Mouse (Mus musculus): ENCODE measurements around the gene Grin2b. TPM values are rescaled to one million over a fixed set of nuclear protein-coding genes. Genes with fewer than 3 reads are reported as not detected.

Grin2b gene
- polyA plus RNA-seq (2015; fragmentation: Nextera tagmentation; extraction: Ambion mirVana), result 4.1 and 4.3 TPM in 2 replicates

DNA sequence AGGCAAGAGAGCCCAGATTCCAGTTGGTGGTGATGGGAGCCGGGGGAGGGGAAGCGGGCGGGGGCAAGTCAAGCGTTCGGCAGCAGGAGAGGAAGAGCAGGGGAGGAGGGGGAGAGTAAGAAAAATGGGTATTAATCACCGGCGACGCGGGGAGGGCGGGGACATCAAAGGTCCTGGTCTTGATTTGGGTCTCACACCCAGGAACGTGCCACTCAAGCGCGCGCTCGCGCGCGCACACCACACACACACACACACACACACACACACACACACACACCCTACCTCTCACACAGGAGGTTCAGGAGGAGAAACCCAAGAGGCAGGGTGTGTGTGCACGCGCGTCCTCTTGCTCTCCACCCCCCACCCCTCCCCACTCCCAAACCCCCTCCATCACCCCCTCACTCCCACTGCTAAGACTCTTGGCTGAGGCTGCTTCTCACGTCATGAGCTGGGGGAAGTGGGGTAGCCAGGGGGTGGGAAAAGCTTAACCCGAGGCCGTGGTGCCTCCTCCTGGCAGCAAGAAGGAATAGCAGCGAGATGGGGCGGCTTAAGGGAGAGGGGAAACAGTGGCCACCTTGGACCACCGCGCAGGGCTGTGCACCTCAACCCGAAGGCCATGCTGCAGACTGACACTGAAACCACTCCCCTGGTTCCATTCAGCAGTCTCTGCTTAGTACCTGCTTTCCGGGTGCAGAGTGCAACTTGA lies at the start of gene Grin2b:
Gene Grin2b (minus strand): TSS at position 321 of the 706 bp plus-strand sequence.
- Histone ChIP-seq H3K27ac (no peak within 1 kb of the TSS), H3K4me3 (peak within 1 kb of the TSS; percentile 53), H3K9me3 (no peaks in the 10 kb centered on the region), H3K9ac (peak within 1 kb of the TSS; percentile 62), H3K4me2 (replicated peaks) (peak within 1 kb of the TSS; percentile 97), H3K4me1 (peaks cover 12% of the 10 kb centered on the region), H3K36me3 (no peaks in the 10 kb centered on the region), H3K27me3 (peaks cover 64% of the 10 kb centered on the region)
- ATAC-seq (ENCODE audit: low FRiP score, low read depth), result peak; percentile 64
- WGBS, result 2% methylated on average over 20 of the region's 30 CpGs

GRCm38 (mm10) chr6:136221894-136222293 lies 48.6 kb upstream of the Grin2b start:
- Histone ChIP-seq H3K36me3 (no peaks in the 10 kb centered on the region), H3K27me3 (no peaks in the 10 kb centered on the region), H3K4me3 (no peak overlapping the region), H3K9ac (no peak overlapping the region), H3K27ac (no peak overlapping the region), H3K4me1 (no peaks in the 10 kb centered on the region), H3K4me2 (replicated peaks) (no peak overlapping the region), H3K9me3 (no peaks in the 10 kb centered on the region)
- WGBS, result 92% methylated on average over 3 of the region's 3 CpGs
- ATAC-seq (ENCODE audit: low FRiP score, low read depth), result no peak

DNA sequence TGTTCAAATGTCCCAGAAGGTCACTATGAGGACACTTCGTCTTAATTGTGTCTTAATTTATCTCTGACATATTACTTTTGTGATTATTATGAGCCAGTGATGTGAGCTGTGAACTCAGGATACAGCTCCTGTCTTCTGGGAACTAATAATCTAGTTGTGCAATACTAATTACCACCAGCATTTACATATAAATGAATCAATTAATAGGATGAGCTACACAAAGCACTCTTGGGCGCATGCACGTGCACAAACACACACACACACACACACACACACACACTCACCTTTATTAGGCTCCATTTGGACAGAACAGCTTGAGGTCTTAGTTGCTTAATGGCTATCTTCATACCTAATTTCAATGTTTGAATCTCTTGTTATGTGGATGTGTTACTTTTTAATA lies 37.1 kb upstream of the Grin2b start:
- no peak for ATAC-seq (ENCODE audit: low FRiP score, low read depth)
- H3K27ac ChIP-seq, result no peak overlapping the region
- H3K36me3 ChIP-seq, result no peaks in the 10 kb centered on the region
- H3K27me3 ChIP-seq, result no peaks in the 10 kb centered on the region
- 85% methylated on average over 3 of the region's 3 CpGs for WGBS
- H3K9me3 ChIP-seq, result no peaks in the 10 kb centered on the region
- no peak overlapping the region for H3K4me3 ChIP-seq
- H3K4me2 ChIP-seq (replicated peaks), result no peak overlapping the region
- peaks cover 10% of the 10 kb centered on the region; the same call in 1 of the 2 replicates for H3K4me1 ChIP-seq
- H3K9ac ChIP-seq, result no peak overlapping the region

GRCm38 (mm10) chr6:136199814-136200213 lies 26.5 kb upstream of the Grin2b start:
- no peak overlapping the region for H3K4me3 ChIP-seq
- no peaks in the 10 kb centered on the region for H3K27me3 ChIP-seq
- no peaks in the 10 kb centered on the region for H3K36me3 ChIP-seq
- H3K4me2 ChIP-seq (replicated peaks), result no peak overlapping the region
- no peaks in the 10 kb centered on the region for H3K4me1 ChIP-seq
- no peak for ATAC-seq (ENCODE audit: low FRiP score, low read depth)
- 79% methylated on average over 2 of the region's 2 CpGs for WGBS
- H3K9ac ChIP-seq, result no peak overlapping the region
- H3K27ac ChIP-seq, result no peak overlapping the region
- no peaks in the 10 kb centered on the region for H3K9me3 ChIP-seq

GRCm38 (mm10) chr6:136194616-136195015 lies 21.3 kb upstream of the Grin2b start:
- WGBS, result 86% methylated on average over 5 of the region's 5 CpGs
- no peaks in the 10 kb centered on the region for H3K36me3 ChIP-seq
- no peak for ATAC-seq (ENCODE audit: low FRiP score, low read depth)
- no peak overlapping the region for H3K4me3 ChIP-seq
- no peaks in the 10 kb centered on the region for H3K9me3 ChIP-seq
- no peak overlapping the region for H3K4me2 ChIP-seq (replicated peaks)
- no peak overlapping the region for H3K27ac ChIP-seq
- no peaks in the 10 kb centered on the region for H3K27me3 ChIP-seq
- H3K4me1 ChIP-seq, result no peaks in the 10 kb centered on the region
- H3K9ac ChIP-seq, result no peak overlapping the region

- ATAC-seq (ENCODE audit: low FRiP score, low read depth), result no peak
- Histone ChIP-seq H3K27ac (no peak overlapping the region), H3K27me3 (peaks cover 21% of the 10 kb centered on the region), H3K4me3 (no peak overlapping the region), H3K9me3 (no peaks in the 10 kb centered on the region), H3K4me1 (no peaks in the 10 kb centered on the region), H3K4me2 (replicated peaks) (no peak overlapping the region), H3K9ac (no peak overlapping the region), H3K36me3 (no peaks in the 10 kb centered on the region)
- 79% methylated on average over 9 of the region's 9 CpGs for WGBS
These were observed 4.8 kb upstream of the Grin2b start for GRCm38 (mm10) chr6:136178066-136178465.

GRCm38 (mm10) chr6:136172801-136173190 lies 515 bp downstream of the Grin2b start:
- Histone ChIP-seq H3K9ac (peak overlapping the region; percentile 62), H3K27ac (no peak overlapping the region), H3K36me3 (no peaks in the 10 kb centered on the region), H3K27me3 (peaks cover 64% of the 10 kb centered on the region), H3K4me1 (peaks cover 12% of the 10 kb centered on the region), H3K4me3 (peak overlapping the region; percentile 53), H3K4me2 (replicated peaks) (peak overlapping the region; percentile 97), H3K9me3 (no peaks in the 10 kb centered on the region)
- ATAC-seq (ENCODE audit: low FRiP score, low read depth), result peak; percentile 44; the same call in 1 of the 2 replicates
- WGBS, result under 1% methylated on average over 15 of the region's 15 CpGs

GRCm38 (mm10) chr6:136172172-136172651 lies 1.1 kb downstream of the Grin2b start:
- WGBS, result under 1% methylated on average over 43 of the region's 43 CpGs
- peak overlapping the region; percentile 62 for H3K9ac ChIP-seq
- H3K4me2 ChIP-seq (replicated peaks), result peak overlapping the region; percentile 97
- H3K4me3 ChIP-seq, result peak overlapping the region; percentile 53
- H3K27ac ChIP-seq, result no peak overlapping the region
- H3K9me3 ChIP-seq, result no peaks in the 10 kb centered on the region
- peak; percentile 54 for ATAC-seq (ENCODE audit: low FRiP score, low read depth)
- H3K4me1 ChIP-seq, result peaks cover 12% of the 10 kb centered on the region
- no peaks in the 10 kb centered on the region for H3K36me3 ChIP-seq
- H3K27me3 ChIP-seq, result peaks cover 66% of the 10 kb centered on the region

- Histone ChIP-seq H3K4me2 (replicated peaks) (peak overlapping the region; percentile 97), H3K27ac (no peak overlapping the region), H3K27me3 (peaks cover 67% of the 10 kb centered on the region), H3K4me3 (peak overlapping the region; percentile 53), H3K36me3 (no peaks in the 10 kb centered on the region), H3K4me1 (peaks cover 12% of the 10 kb centered on the region), H3K9ac (no peak overlapping the region), H3K9me3 (no peaks in the 10 kb centered on the region)
- 21% methylated on average over 7 of the region's 7 CpGs for WGBS
- ATAC-seq (ENCODE audit: low FRiP score, low read depth), result no peak
These were observed 2.0 kb downstream of the Grin2b start for GRCm38 (mm10) chr6:136171343-136171742.

DNA sequence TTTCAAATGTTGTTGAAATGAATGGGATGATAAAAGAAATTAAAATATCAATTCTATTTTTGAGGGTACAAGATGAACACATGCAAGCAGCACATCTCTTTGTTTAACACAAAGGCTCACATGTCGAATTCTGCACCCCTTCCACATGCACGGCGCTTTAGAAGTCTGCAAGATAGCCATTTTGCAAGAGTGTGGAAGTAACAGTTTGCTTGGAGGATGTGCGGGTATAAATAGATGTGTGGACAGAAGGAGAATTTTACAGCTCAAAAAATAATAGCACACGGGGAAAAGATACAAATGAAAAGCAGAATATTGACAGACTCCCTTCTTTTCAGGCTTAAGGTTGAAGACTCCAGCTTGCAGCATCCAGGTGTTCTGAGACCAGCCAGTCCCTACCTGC lies 2.9 kb downstream of the Grin2b start:
- Histone ChIP-seq H3K9ac (no peak overlapping the region), H3K4me3 (no peak overlapping the region), H3K4me1 (peaks cover 12% of the 10 kb centered on the region), H3K4me2 (replicated peaks) (no peak overlapping the region), H3K27me3 (peaks cover 67% of the 10 kb centered on the region), H3K27ac (no peak overlapping the region), H3K36me3 (no peaks in the 10 kb centered on the region), H3K9me3 (no peaks in the 10 kb centered on the region)
- no peak for ATAC-seq (ENCODE audit: low FRiP score, low read depth)
- 76% methylated on average over 5 of the region's 5 CpGs for WGBS

GRCm38 (mm10) chr6:136167361-136167760 lies 6.0 kb downstream of the Grin2b start:
- WGBS, result 79% methylated on average over 5 of the region's 5 CpGs
- H3K36me3 ChIP-seq, result no peaks in the 10 kb centered on the region
- H3K4me1 ChIP-seq, result peaks cover 8% of the 10 kb centered on the region
- ATAC-seq (ENCODE audit: low FRiP score, low read depth), result no peak
- peaks cover 41% of the 10 kb centered on the region for H3K27me3 ChIP-seq
- no peak overlapping the region for H3K4me2 ChIP-seq (replicated peaks)
- H3K4me3 ChIP-seq, result no peak overlapping the region
- no peaks in the 10 kb centered on the region for H3K9me3 ChIP-seq
- H3K27ac ChIP-seq, result no peak overlapping the region
- H3K9ac ChIP-seq, result no peak overlapping the region

GRCm38 (mm10) chr6:136165443-136166077 lies 7.8 kb downstream of the Grin2b start:
- no peak overlapping the region for H3K4me2 ChIP-seq (replicated peaks)
- WGBS, result 73% methylated on average over 9 of the region's 9 CpGs
- H3K4me1 ChIP-seq, result no peaks in the 10 kb centered on the region
- no peak for ATAC-seq (ENCODE audit: low FRiP score, low read depth)
- H3K27me3 ChIP-seq, result peaks cover 23% of the 10 kb centered on the region
- H3K36me3 ChIP-seq, result no peaks in the 10 kb centered on the region
- H3K9ac ChIP-seq, result no peak overlapping the region
- H3K27ac ChIP-seq, result no peak overlapping the region
- no peak overlapping the region for H3K4me3 ChIP-seq
- no peaks in the 10 kb centered on the region for H3K9me3 ChIP-seq
